Comparison of ENCODE assay signal across 30 mouse cellular contexts in genomic region chr12:82499731-82500130, GRCm38 (mm10).
"Had no signal": no experiment of that assay in that cellular context is flagged by ENCODE, and none has a peak within 500 bp of the region (broad histone marks: within the 10 kb centered on the region; RNA-seq: fewer than 3 reads in every experiment).

No protein-coding gene starts in this region.

- H3K4me3 ChIP-seq: limb, embryonic 10.5 days; limb, embryonic 12.5 days; limb, embryonic 13.5 days; limb, embryonic 15.5 days; liver, embryonic 12.5 days; liver, embryonic 13.5 days; liver, embryonic 15.5 days; lung, embryonic 15.5 days; megakaryocyte, embryonic 14.5 days; midbrain, embryonic 12.5 days; midbrain, embryonic 13.5 days; midbrain, embryonic 15.5 days; myocyte; neural tube, embryonic 12.5 days had no signal

- DNase-seq: left cerebral cortex, postnatal 4 days; liver; liver, embryonic 13.5 days; liver, postnatal 0 days; lung, adult 18-20 months; lung, adult 2 months; lung, embryonic 14.5 days; lung, postnatal 10 days; lung, postnatal 14 days; lung, postnatal 36 days; lung, postnatal 4 days; midbrain, embryonic 14.5 days had no signal

- H3K27ac ChIP-seq: limb, embryonic 10.5 days; limb, embryonic 12.5 days; limb, embryonic 13.5 days; limb, embryonic 15.5 days; liver, embryonic 12.5 days; liver, embryonic 13.5 days; liver, embryonic 14.5 days; liver, embryonic 15.5 days; lung, embryonic 15.5 days; macrophage; midbrain, embryonic 12.5 days; midbrain, embryonic 13.5 days; midbrain, embryonic 15.5 days; neural tube, embryonic 12.5 days had no signal

- H3K4me1 ChIP-seq: limb, embryonic 12.5 days; liver, embryonic 12.5 days; liver, embryonic 13.5 days; liver, embryonic 15.5 days; lung, embryonic 15.5 days; megakaryocyte, embryonic 14.5 days; neural tube, embryonic 12.5 days had no signal

- ATAC-seq: liver, embryonic 12.5 days; liver, postnatal 0 days; lung, postnatal 0 days; midbrain, embryonic 13.5 days; midbrain, embryonic 15.5 days; midbrain, embryonic 16.5 days had no signal

- H3K9ac ChIP-seq: limb, embryonic 12.5 days; limb, embryonic 13.5 days; limb, embryonic 15.5 days; liver, embryonic 12.5 days; liver, embryonic 13.5 days; liver, embryonic 14.5 days; liver, embryonic 15.5 days; liver, postnatal 0 days; lung, embryonic 14.5 days; lung, embryonic 15.5 days; midbrain, embryonic 12.5 days; midbrain, embryonic 13.5 days; midbrain, embryonic 15.5 days; neural tube, embryonic 12.5 days had no signal

- H3K9me3 ChIP-seq: limb, embryonic 10.5 days; limb, embryonic 12.5 days; limb, embryonic 13.5 days; limb, embryonic 15.5 days; liver, embryonic 12.5 days; liver, embryonic 13.5 days; liver, embryonic 15.5 days; lung, embryonic 15.5 days; midbrain, embryonic 12.5 days; midbrain, embryonic 13.5 days; midbrain, embryonic 15.5 days; neural tube, embryonic 12.5 days had no signal

- H3K27me3 ChIP-seq: limb, embryonic 12.5 days; limb, embryonic 13.5 days; limb, embryonic 15.5 days; liver, embryonic 12.5 days; liver, embryonic 13.5 days; liver, embryonic 15.5 days; lung, embryonic 15.5 days; midbrain, embryonic 12.5 days; midbrain, embryonic 13.5 days; midbrain, embryonic 15.5 days; neural tube, embryonic 12.5 days had no signal

- H3K4me2 ChIP-seq: limb, embryonic 12.5 days; limb, embryonic 13.5 days; limb, embryonic 15.5 days; liver, embryonic 11.5 days; liver, embryonic 12.5 days; liver, embryonic 13.5 days; liver, embryonic 15.5 days; lung, embryonic 14.5 days; lung, embryonic 15.5 days; midbrain, embryonic 12.5 days; midbrain, embryonic 13.5 days; midbrain, embryonic 15.5 days; neural tube, embryonic 12.5 days had no signal

- H3K36me3 ChIP-seq: limb, embryonic 10.5 days; limb, embryonic 12.5 days; limb, embryonic 13.5 days; limb, embryonic 15.5 days; liver, embryonic 12.5 days; liver, embryonic 13.5 days; liver, embryonic 15.5 days; lung, embryonic 15.5 days; midbrain, embryonic 12.5 days; midbrain, embryonic 13.5 days; midbrain, embryonic 15.5 days; neural tube, embryonic 12.5 days had no signal
